Mouse (Mus musculus): Measurements from ENCODE around the gene Slc36a1. TPM values are rescaled to one million over a fixed set of nuclear protein-coding genes. Genes with fewer than 3 reads are reported as not detected.

Slc36a1 gene
- total RNA-seq (2021), result 1 to 10 TPM; 5.2 to 5.8 TPM
- long read RNA-seq, experiment 1, partial matches to known transcripts, result 0 of 2 reads
- long read RNA-seq, experiment 1, other reads (novel, unspliced or antisense), result 2 of 2 reads
- long read RNA-seq, experiment 2, partial matches to known transcripts, result 0 of 2 reads
- long read RNA-seq, experiment 2, other reads (novel, unspliced or antisense), result 2 of 2 reads

DNA sequence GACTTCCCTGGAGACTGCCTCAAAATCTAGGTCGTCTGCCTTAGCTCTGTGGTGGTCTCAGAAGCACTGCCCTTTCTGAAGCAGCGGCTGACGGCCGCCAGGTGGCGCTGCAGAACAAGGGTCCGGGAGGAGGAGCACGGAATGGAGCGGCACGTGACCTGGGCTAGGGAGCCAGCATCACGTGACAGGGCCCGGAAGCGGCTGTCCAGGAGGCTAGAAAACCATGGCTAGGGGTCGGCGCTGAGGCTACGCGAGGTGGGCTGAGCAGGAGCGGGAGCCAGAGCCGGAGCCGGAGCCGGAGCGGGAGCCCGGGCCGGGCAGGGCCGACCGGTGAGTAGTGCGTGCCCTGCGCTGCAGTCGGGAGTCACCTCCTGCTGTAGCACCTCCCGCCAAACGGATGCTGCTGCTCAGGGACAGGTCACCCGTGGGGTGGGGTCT is at the start of gene Slc36a1:
Gene Slc36a1, plus strand, starts transcription at position 192 of the 438 bp plus-strand sequence.
- peak; percentile 90 for DNase-seq

DNA sequence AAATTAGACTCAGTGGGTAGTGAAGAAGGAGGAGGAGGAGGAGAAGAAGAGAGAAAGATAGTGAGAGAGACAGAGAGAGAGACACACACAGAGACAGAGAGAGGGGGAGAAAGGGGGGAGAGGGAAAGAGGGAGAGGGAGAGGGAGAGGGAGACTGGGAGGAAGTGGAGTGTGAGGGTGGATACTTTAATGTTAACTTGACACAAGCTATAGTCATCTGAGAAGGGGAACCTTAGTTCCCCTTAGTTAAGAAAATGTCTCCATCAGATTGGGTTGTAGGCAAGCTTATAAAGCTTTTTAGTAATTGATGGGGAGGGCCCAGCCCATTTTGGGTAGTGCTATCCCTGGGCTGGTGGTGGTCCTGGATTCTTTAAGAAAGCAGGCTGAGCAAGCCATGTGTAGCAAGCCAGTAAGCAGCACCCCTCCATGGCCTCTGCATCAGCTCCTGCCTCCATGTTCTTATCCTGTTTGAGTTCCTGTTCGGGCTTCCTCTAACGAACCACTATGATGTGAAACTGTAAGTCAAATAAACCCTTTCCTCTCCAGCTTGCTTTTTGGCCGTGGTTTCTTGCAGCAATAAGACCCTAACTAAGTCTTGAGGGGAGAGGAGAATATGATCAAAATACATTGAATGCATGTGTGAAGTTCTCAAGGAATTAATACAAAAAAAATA is 49.6 kb upstream of the Slc36a1 start:
- no peak for DNase-seq

DNA sequence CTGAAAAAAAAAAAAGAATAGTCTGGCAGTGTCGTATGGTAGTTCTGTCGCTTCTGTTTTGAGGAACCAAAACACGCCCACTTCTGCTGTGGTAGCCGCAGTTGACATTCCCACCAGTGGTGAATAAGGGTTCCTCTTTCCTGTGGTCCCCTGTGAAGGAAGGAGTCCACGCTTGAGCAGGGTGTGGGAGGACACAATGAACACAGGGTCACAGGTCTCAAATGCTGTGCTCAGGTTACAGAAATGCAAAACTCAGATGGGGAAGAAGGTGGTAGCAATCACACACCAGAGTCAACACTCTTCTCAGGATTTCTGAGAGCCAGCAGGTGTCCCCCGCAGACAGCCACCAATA is 49.1 kb upstream of the Slc36a1 start:
- DNase-seq, result no peak

DNA sequence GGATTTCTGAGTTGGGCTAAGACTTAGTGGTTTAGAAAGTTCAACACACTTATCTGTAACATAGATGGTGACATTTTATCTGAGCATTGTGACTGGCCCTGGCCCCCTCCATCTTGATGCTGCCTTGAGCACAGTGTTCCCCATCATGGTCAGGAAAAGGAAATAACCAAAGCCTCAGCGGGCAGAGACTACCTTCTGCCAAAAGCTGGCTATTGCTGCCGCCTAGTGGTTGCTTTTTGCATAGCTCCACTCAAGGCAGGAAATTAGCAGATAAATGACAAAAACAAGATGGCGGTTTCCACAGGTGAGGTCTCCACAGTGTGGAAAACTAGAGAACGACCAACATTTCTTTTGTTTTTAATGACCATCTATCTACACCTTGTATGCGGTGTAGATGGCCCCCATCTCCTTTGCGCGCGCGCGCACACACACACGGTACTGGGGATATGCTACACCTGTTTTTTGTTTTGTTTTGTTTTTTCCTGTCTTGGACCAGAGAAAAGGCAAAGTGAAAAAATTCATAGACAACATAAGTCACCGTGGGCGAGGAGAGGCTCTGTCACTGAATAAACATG is 45.3 kb upstream of the Slc36a1 start:
- DNase-seq, result peak; percentile 64

DNA sequence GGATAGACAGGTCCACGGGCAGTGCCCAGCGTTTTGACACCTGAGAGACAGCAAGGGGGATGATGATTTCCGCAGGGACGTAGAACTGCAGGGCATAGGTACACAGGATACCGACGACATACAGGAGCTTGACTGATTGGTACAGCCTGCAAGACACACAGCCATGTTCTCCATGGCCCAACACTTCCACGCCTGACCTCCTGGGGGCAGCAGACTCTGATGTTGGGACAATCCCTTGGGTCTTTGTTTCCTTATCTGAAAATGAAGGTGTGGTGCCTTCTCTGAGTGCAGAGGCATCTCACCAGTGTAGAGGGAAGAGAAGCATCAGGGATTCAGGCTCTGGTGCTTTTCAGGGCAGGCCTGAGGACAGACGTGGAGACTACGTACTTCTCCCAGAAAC is 41.5 kb upstream of the Slc36a1 start:
- DNase-seq, result no peak

DNA sequence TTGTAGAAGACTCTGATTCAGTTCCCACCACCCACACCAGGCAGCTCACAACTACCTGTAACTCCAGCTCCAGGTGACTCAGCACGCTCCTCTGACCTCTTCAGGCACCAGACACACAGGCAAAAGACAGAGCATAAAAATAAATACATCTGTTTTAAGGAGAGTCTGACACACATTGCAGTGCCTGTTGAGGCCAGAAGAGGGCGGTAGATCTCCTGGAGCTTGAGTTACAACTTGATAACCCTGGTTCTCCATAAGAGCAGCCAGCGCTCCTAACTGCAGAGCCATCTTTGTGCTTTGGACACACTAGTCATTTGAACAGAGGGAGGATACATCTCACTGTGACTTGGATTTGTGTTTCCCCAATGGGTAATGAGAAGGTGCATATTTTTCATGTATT is 39.4 kb upstream of the Slc36a1 start:
- no peak for DNase-seq

DNA sequence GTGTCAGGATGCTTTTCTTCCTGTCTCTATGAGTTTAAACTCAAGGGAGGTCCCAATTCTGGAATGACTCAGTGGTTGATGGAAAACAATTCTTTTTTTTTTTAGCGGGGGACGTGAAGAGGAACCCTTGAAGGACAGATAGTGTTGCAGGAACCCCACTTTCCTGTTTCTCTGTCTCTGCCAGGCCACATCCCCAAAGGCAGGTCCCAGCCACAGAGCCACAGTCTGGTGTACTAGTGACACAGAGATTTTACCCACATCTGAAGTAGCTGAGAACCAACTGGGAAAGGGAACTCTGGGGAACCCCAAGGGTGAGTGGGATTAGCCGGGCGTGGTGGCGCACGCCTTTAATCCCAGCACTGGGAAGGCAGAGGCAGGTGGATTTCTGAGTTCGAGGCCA is 38.4 kb upstream of the Slc36a1 start:
- no peak for DNase-seq

DNA sequence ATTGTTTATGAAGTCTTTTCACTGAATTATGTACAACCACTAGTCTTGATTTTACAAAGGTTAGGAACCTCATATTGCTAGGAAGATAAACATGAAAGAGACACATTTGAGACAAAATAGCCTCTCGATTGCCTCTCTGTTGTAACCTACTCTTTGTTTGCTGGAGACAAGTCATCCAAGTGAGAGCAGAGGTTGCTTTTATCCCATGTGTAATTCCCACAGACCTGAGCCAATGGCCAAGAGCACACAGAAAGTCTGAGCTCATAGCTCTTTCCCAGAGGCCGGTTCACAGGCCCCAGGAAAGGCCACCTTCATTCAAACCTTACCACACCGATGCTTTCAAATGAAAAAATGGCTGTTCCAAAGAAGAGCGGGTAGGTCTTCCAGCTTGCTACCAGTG is 35.6 kb upstream of the Slc36a1 start:
- no peak for DNase-seq

DNA sequence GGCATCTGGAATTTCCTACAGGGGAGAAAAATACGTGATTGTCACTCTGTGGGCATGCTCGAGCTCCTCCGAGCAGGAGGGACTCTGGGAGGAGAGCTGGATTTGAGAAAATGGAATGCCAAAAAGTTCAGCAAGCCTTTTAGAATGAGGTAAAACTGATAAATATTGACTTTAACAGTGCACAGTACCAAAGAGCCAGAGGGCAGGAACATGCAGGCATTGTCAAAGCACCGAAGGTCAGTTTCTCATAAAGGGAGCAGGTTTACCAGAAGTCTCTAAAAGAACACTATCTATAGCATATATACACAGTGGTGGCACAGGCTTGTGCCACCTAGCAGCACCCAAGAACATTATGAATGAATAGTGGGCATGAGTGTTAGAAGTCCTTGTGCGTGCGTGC is 35.2 kb upstream of the Slc36a1 start:
- no peak for DNase-seq

DNA sequence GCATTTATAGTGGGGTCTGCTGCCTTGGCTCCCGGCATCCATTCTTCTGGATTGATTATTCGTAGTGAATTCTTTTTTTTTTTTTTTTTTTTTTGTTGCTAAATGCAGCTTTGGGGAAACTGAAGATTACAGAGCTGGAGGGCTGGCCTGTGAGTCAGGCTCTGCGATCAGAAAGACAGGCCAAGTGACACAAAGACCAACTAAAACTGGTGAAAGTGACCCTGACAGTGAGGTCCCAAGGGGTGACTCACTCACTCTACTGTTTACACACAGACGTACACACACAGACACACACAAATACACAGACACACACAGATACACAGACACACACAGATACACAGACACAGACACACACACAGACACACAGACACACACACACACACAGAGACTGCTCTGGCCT is 33.6 kb upstream of the Slc36a1 start:
- no peak for DNase-seq

DNA sequence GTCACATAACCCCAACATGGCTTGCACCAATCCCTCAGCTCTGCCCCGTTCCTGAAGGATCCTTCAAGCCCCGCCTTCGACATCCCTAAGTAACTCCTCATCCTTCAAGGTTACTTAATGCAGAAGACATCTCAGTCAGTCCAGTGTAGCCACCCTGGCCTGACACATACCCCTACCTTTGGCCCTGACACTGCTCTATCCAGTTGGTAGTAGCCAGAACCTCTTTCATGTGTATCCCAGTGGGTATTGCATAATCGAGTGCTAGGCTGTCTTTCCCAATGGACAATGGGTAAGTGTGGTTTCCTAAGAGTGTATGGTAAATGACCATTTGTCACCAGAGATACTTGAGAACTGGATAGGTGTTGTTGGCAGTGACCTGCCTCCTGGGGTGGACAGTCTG is 25.3 kb upstream of the Slc36a1 start:
- no peak for DNase-seq

DNA sequence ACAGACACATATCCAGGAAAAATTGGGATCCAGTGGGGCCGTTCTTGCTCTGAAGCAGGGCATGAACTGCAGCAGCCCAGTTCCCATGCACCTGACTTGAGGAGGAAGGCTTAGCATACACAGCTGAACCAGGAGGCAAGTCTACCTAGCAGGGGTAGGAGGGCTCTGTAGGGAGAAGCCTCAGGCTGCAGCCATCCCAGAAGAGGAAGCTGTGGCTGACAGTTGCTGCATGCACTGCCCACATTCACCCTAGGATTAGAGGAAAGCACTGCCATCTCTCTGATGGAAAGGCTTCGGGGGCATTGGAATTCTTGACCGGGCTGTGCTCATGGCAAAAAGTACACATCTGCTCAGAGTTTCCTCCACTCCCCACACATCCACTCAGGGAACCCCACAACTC is 24.3 kb upstream of the Slc36a1 start:
- DNase-seq, result no peak

DNA sequence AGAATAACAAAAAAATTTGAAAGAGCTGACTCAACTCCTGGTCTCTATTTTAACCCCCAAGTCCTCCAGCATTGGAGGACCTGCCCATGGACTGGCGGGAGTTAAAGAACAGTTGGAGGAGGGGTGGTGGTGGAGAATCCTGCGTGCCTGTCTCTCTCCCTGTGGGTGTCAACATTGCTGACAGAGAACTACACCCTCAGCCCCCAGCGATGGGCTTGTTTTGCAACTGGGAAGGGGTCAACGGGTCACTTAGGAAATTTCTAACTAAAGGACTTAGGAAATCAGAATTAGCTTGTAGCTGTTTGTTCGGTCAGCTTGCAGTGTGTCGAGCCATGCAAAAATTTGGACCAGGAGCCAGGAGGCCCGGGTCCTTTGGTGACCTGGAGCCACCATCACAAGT is 21.0 kb upstream of the Slc36a1 start:
- no peak for DNase-seq

DNA sequence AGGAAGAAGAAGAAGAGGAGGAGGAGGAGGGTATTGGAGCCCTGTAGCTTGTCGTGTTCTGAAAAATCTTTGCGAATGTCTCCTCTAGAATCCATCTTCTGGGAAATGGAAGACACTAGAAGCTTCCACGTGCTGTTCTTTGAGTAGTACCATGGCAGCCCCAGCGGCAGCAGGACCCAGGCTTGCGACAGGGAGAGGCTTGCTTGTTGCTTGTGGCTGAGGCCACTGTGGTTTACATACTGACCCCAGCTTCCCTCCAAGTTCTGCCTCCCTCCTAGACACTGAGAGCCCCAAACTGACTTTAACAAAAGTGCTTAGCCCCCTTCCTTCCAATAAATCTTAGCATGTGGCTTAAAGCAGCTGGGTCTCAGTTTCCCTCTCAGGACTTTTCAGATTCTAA is 19.9 kb upstream of the Slc36a1 start:
- no peak for DNase-seq

DNA sequence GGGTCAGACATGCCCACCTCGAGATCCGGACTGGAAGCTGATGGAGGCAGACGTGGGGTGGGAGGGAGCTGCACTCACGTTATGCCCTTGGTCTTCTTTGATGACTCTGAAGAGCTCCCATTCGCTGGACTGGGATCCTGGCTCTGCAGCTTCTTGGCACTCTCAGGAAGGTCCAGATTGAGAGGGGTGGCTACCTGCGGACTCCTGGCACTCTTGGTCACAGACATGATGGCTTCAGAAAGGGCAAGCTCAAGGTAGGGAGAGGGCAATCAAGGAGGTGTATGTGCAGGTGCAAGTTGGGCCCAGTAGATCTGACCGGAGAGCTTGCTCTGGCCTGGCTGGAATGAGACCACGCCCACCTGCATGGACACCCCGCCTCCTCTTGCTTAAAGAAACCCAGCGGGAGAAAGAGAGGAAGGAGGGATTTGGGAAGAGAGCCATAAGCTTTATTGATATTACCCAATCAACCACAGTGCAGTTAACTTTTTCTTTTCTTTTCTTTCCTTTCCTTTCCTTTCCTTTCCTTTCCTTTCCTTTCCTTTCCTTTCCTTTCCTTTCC is 19.3 kb upstream of the Slc36a1 start, which contains the start of gene Slc36a2:
Gene Slc36a2, minus strand, starts transcription at position 345 of the 559 bp plus-strand sequence.
- DNase-seq, result no peak

DNA sequence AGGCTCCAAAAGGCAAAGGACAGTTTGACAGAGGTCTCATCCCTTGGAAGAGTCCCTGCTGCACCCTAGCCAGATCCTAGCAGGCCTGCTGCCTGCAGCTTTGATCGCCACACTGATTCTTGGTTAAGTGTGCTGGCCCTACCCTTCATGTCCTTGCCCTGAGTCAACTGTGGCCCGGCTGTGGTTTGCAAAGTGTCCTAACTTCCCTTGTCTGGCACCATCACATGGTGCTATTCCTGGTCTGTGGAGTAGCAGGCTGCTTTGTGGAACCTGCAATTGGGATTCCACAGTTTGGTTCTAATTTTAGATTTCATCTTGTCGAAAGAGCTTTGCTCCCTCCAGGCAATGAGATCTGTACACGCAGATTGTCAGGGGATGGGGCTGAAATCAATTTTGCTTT is 16.9 kb upstream of the Slc36a1 start:
- no peak for DNase-seq

DNA sequence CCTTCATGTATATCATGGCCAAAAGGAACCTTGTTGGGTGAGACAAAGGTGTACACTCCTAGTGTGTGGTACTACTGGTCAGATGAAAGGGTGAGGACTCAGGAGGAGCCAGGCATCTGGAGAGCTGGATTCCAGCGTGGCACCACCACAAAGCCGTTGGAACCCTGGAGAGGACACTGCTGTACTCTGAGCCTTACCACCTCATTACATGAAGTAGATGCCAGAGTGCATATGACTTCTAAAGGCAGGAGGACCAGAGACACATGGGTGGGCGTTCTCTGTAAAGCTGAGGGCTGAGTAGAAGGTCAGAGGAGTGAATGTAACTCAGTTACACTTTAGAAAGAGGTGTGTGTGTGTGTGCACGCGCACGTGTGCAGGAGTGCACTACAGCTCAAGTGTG is 16.4 kb upstream of the Slc36a1 start:
- DNase-seq, result no peak

DNA sequence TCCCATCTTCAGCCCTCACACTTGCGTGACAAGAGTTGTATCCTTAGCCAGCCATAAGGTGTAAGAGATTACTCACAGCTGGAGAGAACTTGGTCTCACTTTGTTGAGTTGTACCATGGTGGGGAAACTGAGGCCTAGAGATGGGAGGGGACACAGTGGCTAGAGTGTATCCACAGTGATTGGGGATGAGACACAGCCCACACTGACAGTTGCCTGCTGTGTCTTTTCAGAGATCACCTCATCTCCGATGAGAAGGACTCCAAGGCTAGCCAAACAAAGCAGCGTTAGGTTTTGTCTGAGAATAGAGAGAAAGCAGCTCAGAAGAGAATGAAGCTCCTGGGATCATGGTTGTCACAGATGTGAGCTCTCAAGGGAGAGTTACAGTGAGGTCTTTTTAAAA is 13.9 kb upstream of the Slc36a1 start:
- DNase-seq, result no peak

DNA sequence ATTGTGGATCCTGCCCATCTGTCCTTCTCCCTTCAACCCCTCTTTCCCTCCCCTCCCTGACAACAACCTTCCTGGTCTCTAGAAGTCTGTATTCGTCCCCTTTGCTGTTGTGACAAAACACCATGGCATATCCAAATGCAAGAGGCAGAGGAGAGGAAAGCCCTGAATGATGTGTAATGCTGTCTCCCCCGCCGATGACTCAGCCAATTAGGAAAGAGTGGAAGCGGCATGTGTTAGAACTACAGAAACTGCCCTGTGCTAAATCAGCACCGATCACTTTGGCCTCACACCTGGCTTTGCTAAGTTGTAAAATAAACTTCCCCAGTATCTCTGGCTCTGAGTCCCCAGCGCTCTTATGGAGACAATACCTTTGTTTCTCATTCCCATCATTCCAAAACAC is 7.1 kb upstream of the Slc36a1 start:
- no peak for DNase-seq

DNA sequence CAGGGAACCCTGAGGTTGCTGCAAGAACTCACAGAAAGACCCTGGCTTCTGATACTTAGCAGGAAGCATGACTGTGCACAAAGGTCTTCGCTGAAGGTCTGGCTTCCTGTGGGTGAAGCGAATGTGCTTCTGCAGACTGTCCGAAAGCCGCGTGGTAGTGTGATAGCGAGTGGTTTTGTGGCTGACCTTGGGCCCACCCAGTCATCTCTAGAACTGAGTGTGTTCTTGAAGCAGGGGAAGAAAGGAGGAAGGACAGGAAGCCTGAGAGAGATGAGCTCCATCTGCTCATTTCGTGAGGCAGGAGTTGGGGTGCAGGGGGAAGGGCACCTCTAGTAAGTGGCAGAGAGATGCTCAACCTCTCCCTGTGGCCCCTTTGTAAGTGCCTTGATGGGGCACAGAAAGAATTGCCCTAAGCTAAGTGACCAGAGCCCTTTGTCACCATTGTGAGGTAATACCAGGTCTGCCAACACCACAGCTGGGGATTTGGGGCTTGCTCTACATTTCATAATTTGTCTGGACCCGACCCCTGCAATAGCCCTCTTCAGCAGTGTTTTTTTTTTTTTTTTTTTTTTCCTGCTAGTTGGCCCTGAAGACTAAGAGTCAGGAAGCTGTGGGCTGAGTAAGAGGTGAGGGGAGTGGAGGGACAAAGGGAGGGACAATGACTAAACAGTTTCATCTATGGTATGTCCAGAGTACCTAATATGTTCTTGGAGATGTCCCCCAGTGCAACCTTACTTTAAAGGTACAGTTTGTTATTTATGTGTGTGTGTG is 6.2 kb upstream of the Slc36a1 start:
- DNase-seq, result no peak

DNA sequence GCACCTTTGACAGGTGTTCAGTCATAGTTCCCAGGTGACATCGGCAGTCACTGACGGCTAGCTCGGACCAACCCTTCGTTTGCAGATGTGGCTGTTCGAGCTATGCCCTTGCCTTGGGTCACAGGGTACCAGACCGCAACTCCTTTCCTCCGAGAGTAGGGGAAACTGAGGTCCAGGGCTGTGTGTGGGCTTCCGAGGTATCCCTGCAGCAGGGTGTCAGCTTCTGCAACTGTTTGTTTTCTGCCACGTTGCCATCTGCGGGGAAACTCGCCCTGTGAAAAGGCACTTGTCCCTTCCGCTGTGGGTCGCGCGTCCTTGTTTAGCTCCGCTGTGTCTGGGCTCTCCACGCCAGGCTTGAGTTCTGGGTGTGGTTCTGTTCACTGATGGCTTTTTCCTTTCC is 452 bp downstream of the Slc36a1 start:
- DNase-seq, result no peak

DNA sequence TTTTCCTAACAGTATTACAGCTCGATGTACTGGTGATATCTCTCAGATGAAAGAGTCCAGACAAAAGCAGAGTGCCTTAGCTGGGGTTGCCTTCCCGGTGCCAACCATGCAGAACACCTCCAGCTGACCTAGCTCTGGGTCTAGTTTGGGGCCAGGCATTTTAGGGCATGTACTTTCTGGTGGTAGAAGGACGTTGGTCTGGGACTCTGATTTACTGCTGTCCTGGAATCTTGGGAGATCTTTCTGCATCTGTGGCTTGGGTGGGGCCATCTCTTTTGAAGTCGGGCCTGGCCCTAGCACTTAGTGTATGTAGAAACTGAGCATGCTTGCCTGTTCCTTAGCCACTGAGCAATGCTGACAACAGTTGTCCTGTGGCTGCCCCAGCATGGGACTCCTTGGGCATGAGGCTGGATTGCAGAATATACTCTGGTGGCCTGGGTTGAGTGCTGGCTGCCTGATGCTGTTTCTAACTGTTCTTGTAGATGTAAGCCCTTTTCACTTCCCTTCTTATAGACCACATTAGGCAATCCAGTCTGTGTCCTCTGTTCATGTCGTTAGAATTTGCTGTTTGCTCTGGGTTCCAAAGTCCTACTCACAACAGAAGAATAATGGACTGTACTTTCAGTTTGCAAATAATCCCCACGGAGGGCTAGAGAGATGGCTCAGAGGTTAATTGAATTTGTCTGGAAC is 4.0 kb downstream of the Slc36a1 start:
- peak; percentile 13 for DNase-seq
